In the genomic region with DNA sequence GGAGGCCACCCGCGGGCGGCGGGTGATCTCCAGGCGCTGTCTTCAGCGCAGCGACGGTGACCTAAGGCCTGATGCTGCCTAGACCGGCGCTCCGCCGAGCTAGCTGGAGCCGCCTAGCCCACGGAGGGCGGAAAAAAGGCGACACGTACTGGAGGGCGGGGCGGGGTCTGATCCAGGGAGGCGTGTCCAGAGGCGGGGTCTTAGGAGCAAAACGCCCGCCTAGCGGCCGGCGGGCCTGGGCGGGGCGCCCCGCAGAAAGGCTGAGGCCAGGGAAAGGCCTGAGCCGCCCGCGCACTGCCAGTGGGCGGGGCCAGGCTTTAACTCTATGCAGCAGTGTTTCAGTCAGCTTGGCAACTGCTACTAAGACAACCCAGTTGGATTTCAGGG, we compare ENCODE assay signal across 8 mouse cellular contexts. TPM values are rescaled to one million over a fixed set of nuclear protein-coding genes. Genes with fewer than 3 reads are reported as not detected.
DNase-seq lines count a peak whose midpoint lies in the region; ATAC-seq and TF ChIP-seq lines count a peak whose summit lies in the region.

A gene (minus strand): TSS at position 140 of the 387 bp plus-strand sequence.

- H3K4me3 ChIP-seq in bone marrow, adult 2 months (replicated peaks; ENCODE audit: control insufficient read depth, low read depth, low read length), result peak within 1 kb of the TSS; percentile 52
- H3K4me3 ChIP-seq in embryonic facial prominence, embryonic 14.5 days (ENCODE audit: low read depth, low read length), result peak within 1 kb of the TSS; percentile 77
- peak within 1 kb of the TSS; percentile 86 for H3K4me3 ChIP-seq in limb, embryonic 10.5 days
- peak within 1 kb of the TSS; percentile 80 for H3K4me3 ChIP-seq in midbrain, embryonic 12.5 days

- H3K36me3 ChIP-seq in embryonic facial prominence, embryonic 14.5 days (ENCODE audit: control insufficient read depth, insufficient read depth, low read length), result no peaks in the 10 kb centered on the region
- peaks cover 8% of the 10 kb centered on the region for H3K36me3 ChIP-seq in limb, embryonic 10.5 days
- H3K36me3 ChIP-seq in midbrain, embryonic 12.5 days, result 0 out of 2 replicates have a peak, but pooled peaks cover 3% of the 10 kb centered on the region

- H3K4me2 ChIP-seq in embryonic facial prominence, embryonic 14.5 days (ENCODE audit: low read depth, low read length), result peak within 1 kb of the TSS; percentile 51
- H3K4me2 ChIP-seq in midbrain, embryonic 12.5 days (replicated peaks), result peak within 1 kb of the TSS; percentile 64

- peak within 1 kb of the TSS; percentile 86 for H3K9ac ChIP-seq in embryonic facial prominence, embryonic 14.5 days (ENCODE audit: low read depth, low read length)
- H3K9ac ChIP-seq in midbrain, embryonic 12.5 days (replicated peaks), result peak within 1 kb of the TSS; percentile 77

- H3K27ac ChIP-seq in bone marrow, adult 2 months (ENCODE audit: control insufficient read depth, insufficient read depth, low read depth, low read length, poor library complexity), result peak within 1 kb of the TSS; percentile 14; the same call in 1 of the 2 replicates
- peak within 1 kb of the TSS; percentile 98 for H3K27ac ChIP-seq in embryonic facial prominence, embryonic 14.5 days (replicated peaks; ENCODE audit: low read depth, low read length)
- peak within 1 kb of the TSS; percentile 96 for H3K27ac ChIP-seq in limb, embryonic 10.5 days
- peak within 1 kb of the TSS; percentile 86 for H3K27ac ChIP-seq in midbrain, embryonic 12.5 days (replicated peaks)

- no peaks in the 10 kb centered on the region for H3K27me3 ChIP-seq in embryonic facial prominence, embryonic 14.5 days (replicated peaks; ENCODE audit: control insufficient read depth, insufficient read depth, low read length)
- no peaks in the 10 kb centered on the region for H3K27me3 ChIP-seq in limb, embryonic 10.5 days (ENCODE audit: low read depth, poor library complexity, severe bottlenecking)
- no peaks in the 10 kb centered on the region for H3K27me3 ChIP-seq in midbrain, embryonic 12.5 days

- TF ChIP-seq POLR2A in bone marrow, adult 2 months (IDR thresholded peaks at IDR 0.05; ENCODE audit: borderline replicate concordance, control insufficient read depth, low read depth, low read length), result peak; percentile 49; the same call in 1 of the 2 replicates

- TF ChIP-seq CTCF in bone marrow, adult 2 months (IDR thresholded peaks at IDR 0.05; ENCODE audit: control insufficient read depth, insufficient read depth, low read length), result no peak

- H3K9me3 ChIP-seq in embryonic facial prominence, embryonic 14.5 days (ENCODE audit: control insufficient read depth, low read length), result no peaks in the 10 kb centered on the region
- no peaks in the 10 kb centered on the region for H3K9me3 ChIP-seq in limb, embryonic 10.5 days (replicated peaks)
- no peaks in the 10 kb centered on the region for H3K9me3 ChIP-seq in midbrain, embryonic 12.5 days

- DNase-seq in embryonic facial prominence, embryonic 14.5 days (ENCODE audit: low spot score), result peak; percentile 97
- peak; percentile 95 for DNase-seq in heart, adult 18-20 months
- DNase-seq in kidney, adult 18-20 months, result peak; percentile 93
- peak; percentile 93 for DNase-seq in limb, embryonic 10.5 days (ENCODE audit: low spot score)
- DNase-seq in skeletal muscle tissue, adult 2 months (ENCODE audit: low read depth, low spot score), result peak; percentile 91
- no peak for DNase-seq in MN1 (ENCODE audit: low spot score)

- H3K4me1 ChIP-seq in bone marrow, adult 2 months (ENCODE audit: control insufficient read depth, insufficient read depth, low read length), result no peaks in the 10 kb centered on the region
- H3K4me1 ChIP-seq in embryonic facial prominence, embryonic 14.5 days (ENCODE audit: control insufficient read depth, insufficient read depth, low read length), result 0 out of 2 replicates have a peak, but pooled peaks cover 5% of the 10 kb centered on the region
- peaks cover 8% of the 10 kb centered on the region; the same call in 1 of the 2 replicates for H3K4me1 ChIP-seq in limb, embryonic 10.5 days
- H3K4me1 ChIP-seq in midbrain, embryonic 12.5 days, result 0 out of 2 replicates have a peak, but pooled peaks cover 2% of the 10 kb centered on the region

- WGBS in bone marrow, adult 2 months, result under 1% methylated on average over 33 of the region's 33 CpGs
- WGBS in embryonic facial prominence, embryonic 14.5 days, result under 1% methylated on average over 24 of the region's 33 CpGs
- WGBS in limb, embryonic 10.5 days, result under 1% methylated on average over 33 of the region's 33 CpGs
- WGBS in midbrain, embryonic 12.5 days, result 0% methylated on average over 29 of the region's 33 CpGs

- peak; percentile 97 for ATAC-seq in embryonic facial prominence, embryonic 14.5 days (ENCODE audit: low read depth)
- peak; percentile 99 for ATAC-seq in midbrain, embryonic 12.5 days (ENCODE audit: low FRiP score, low read depth)

RNA-seq across cellular contexts. Expression of the gene that starts here (rescaled TPM):
- polyA plus RNA-seq in bone marrow, adult 2 months (2011; ENCODE audit: insufficient read depth, insufficient read length, low replicate concordance, missing spikeins), result 1.2 TPM in 1 of 2 replicates, not detected in the other
- 26.4 and 27.2 TPM in 2 replicates for polyA plus RNA-seq in embryonic facial prominence, embryonic 14.5 days (2014; fragmentation: Nextera tagmentation; extraction: Ambion mirVana)
- 1 to 10 TPM; 4.6 to 4.7 TPM for total RNA-seq in heart, adult 18-20 months (2021)
- 10.5 and 12.3 TPM in 2 replicates for polyA plus RNA-seq in limb, embryonic 10.5 days (2016; fragmentation: Nextera tagmentation; extraction: Ambion mirVana)
- 10.9 and 11.4 TPM in 2 replicates for polyA plus RNA-seq in midbrain, embryonic 12.5 days (2016; fragmentation: Nextera tagmentation; extraction: Ambion mirVana)

Comparison
In these comparisons a context has a peak if more than half of its experiments do, and no peak if none do; other contexts are left out.
1. H3K27ac ChIP-seq: peak in every context shown above with its lines; median percentile 98 in embryonic facial prominence, embryonic 14.5 days; 96 in limb, embryonic 10.5 days; 86 in midbrain, embryonic 12.5 days; 14 in bone marrow, adult 2 months.